Mouse (Mus musculus) urinary bladder, postnatal 36 days (tissue): ENCODE measurements around the gene Olfr1052.
"Not testable (repeated sequence)": the region's sequence is repeated elsewhere in the genome, so short reads cannot be mapped to it uniquely, and the experiment has no call there.

ENCODE experiments used
- DNase-seq, 2 experiments: peaks; one replicate each; pipeline ENCODE4 v3.0.0; 2022; ENCODE audit warnings: low spot score in 2 of 2, mixed read lengths in 1 of 2

Olfr1052 gene

DNA sequence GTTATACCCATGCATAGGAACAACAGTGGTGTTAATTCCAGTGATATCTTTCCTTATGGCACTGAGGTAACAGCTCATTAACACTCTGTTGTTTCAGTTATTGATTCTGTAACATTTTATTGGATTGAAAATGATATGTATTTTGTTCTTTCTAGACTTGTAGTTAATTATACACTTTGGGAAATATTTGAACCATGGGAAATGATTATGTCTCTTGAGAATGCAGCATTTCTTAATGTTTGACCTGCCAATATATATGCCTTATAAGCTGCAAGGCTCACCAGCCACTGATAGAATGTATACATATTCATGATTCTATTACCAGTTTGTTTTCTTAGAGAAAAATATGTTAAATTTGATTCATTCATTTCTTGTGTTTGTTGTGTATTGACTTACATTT lies at the start of gene Olfr1052:
Gene Olfr1052, plus strand, starts transcription at position 301 of the 400 bp plus-strand sequence.
- DNase-seq: no peak

DNA sequence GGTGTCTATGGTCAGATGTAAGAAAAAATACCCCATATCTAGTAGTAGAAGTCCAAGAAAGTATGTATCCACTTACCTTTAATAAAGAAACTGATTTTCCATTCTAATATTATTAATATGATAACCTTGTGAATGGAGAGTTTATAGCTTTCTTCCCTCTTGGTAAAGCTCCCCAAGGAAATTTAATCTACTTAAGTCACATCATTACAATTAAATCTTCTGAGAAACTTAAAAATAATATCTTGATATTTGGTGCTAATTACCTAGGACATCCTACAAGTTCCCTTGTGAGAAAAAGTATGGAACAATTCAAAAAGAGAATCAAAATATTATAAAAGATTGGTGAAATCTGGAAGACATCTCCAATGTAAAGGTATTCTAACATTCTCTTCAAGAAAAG lies 34.0 kb upstream of the Olfr1052 start, which contains the start of gene Olfr1049:
Gene Olfr1049, minus strand, starts transcription at position 101 of the 400 bp plus-strand sequence.
- not testable (repeated sequence) for DNase-seq

- not testable (repeated sequence) for DNase-seq
Measured at GRCm38 (mm10) chr2:86278988-86279387, 13.3 kb upstream of the Olfr1052 start, which contains the start of gene Olfr1051. Gene Olfr1051, minus strand, starts transcription at chr2:86279088.

DNA sequence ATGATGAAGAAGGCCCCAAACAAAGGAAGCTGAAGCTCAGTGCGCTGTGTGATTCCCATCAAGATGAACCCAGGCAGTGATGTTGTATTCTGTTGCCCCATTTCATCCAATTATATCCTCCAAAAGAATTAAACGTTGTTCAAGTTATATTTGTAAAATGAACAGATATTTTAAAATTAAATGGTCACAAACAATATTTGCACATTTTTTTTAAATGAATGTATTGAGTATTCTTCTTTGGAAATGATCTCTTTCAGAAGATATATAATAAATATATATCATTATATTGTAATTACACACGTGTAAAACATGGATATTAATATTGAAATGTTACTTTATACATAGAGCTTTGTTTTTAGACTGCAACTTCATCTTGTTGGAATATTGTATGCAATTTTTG lies 22.9 kb downstream of the Olfr1052 start, which contains the start of gene Olfr1053:
Gene Olfr1053, minus strand, starts transcription at position 101 of the 400 bp plus-strand sequence.
- DNase-seq: no peak

DNA sequence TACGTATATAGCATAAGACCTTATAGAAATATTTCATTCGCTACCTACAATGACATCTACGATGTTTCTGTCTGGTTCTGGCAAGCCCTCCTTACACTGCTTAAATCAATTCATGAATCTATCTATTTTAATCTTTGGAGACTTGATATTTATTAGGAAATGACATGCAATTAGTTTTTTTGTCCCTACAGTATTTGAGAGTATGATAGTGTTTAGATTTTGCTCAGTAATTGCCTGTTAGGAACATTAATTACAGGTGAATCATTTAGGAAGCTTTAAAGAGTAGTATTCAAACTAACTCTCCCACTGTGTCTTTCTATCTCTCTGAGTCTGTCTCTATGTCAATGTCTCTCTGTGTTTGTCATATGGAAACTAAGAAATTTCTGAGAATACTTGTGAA lies 43.1 kb downstream of the Olfr1052 start, which contains the start of gene Olfr1054:
Gene Olfr1054, minus strand, starts transcription at position 101 of the 400 bp plus-strand sequence.
- DNase-seq: no peak
